Mouse (Mus musculus) limb, embryonic 15.5 days (tissue): ENCODE data around the gene Cwc22. TPM values are rescaled to one million over a fixed set of nuclear protein-coding genes. Genes with fewer than 3 reads are reported as not detected.
"Not testable (repeated sequence)": the region's sequence is repeated elsewhere in the genome, so short reads cannot be mapped to it uniquely, and the experiment has no call there.

Experiments used
- ATAC-seq: fragments of 200-750 bp; cut with Nextera tagmentation; 2 replicates; pipeline ENCODE4 v1.8.0; 2017; ENCODE audit warnings: low read depth, moderate TSS enrichment; ENCODE audit not compliant: insufficient number of reproducible peaks, low FRiP score, low TSS enrichment
- H3K27ac ChIP-seq: fragments of 300-500 bp; sonication (generic); 2 replicates; pipeline ENCODE4 v1.5.1; 2015; ENCODE audit warnings: moderate library complexity, mild to moderate bottlenecking, inconsistent platforms
- H3K27me3 ChIP-seq: fragments of 300-500 bp; sonication (generic); 2 replicates; pipeline ENCODE4 v1.6.1; 2015; ENCODE audit warnings: inconsistent platforms
- H3K36me3 ChIP-seq: fragments of 300-500 bp; sonication (generic); 2 replicates; pipeline ENCODE4 v1.6.1; 2015; ENCODE audit warnings: inconsistent platforms
- H3K4me1 ChIP-seq: fragments of 300-500 bp; sonication (generic); 2 replicates; pipeline ENCODE4 v1.6.1; 2015; ENCODE audit warnings: inconsistent platforms
- H3K4me2 ChIP-seq: fragments of 300-500 bp; sonication (generic); 2 replicates; pipeline ENCODE4 v1.6.1; 2015; ENCODE audit warnings: mild to moderate bottlenecking, inconsistent platforms
- H3K4me3 ChIP-seq: fragments of 300-500 bp; sonication (generic); 2 replicates; pipeline ENCODE4 v1.5.1; 2015; ENCODE audit warnings: mild to moderate bottlenecking, inconsistent platforms
- H3K9ac ChIP-seq: fragments of 300-500 bp; sonication (generic); 2 replicates; pipeline ENCODE4 v1.6.1; 2015; ENCODE audit warnings: inconsistent platforms
- H3K9me3 ChIP-seq: fragments of 300-500 bp; sonication (generic); 2 replicates; pipeline ENCODE4 v1.6.1; 2016; ENCODE audit warnings: inconsistent platforms
- WGBS: fragments of 180-500 bp; shearing (Covaris S2); methylation state at CpG from one replicate; pipeline ENCODE4 v1.1.7; 2015; 5-methylcytosine and 5-hydroxymethylcytosine counted together
- polyA plus RNA-seq: library from polyadenylated mRNA; unstranded; fragments of >200 nt; fragmentation: Nextera tagmentation; extraction: Ambion mirVana; gene quantifications from 2 replicates; pipeline ENCODE4 v1.2.1, GENCODE M21; 2015

The Cwc22 gene
- polyA plus RNA-seq, 1 experiment from 2014 or later = 30.9 TPM

GRCm38 (mm10) chr2:77903979-77904378 is 42.2 kb downstream of the Cwc22 start:
- H3K36me3 ChIP-seq = peaks cover 57% of the 10 kb centered on the region
- no peak overlapping the region for H3K4me3 ChIP-seq

GRCm38 (mm10) chr2:77903098-77903497 is 43.1 kb downstream of the Cwc22 start:
- Histone ChIP-seq H3K9ac (no peak overlapping the region), H3K4me2 (no peak overlapping the region), H3K36me3 (peaks cover 63% of the 10 kb centered on the region), H3K4me3 (no peak overlapping the region), H3K27ac (no peak overlapping the region), H3K9me3 (no peaks in the 10 kb centered on the region), H3K27me3 (no peaks in the 10 kb centered on the region), H3K4me1 (no peaks in the 10 kb centered on the region)
- ATAC-seq = no peak
- whole genome bisulfite sequencing = 91% methylated on average over 3 of the region's 3 CpGs

More at GRCm38 (mm10) chr2:77903979-77904378, 42.2 kb downstream of the Cwc22 start:
- no peaks in the 10 kb centered on the region for H3K27me3 ChIP-seq
- H3K27ac ChIP-seq = no peak overlapping the region
- H3K4me2 ChIP-seq = no peak overlapping the region
- no peaks in the 10 kb centered on the region for H3K4me1 ChIP-seq
- no peak overlapping the region for H3K9ac ChIP-seq
- 93% methylated on average over 9 of the region's 9 CpGs for WGBS
- ATAC-seq = no peak
- H3K9me3 ChIP-seq = no peaks in the 10 kb centered on the region

GRCm38 (mm10) chr2:77901269-77901668 is 44.9 kb downstream of the Cwc22 start:
- peaks cover 69% of the 10 kb centered on the region for H3K36me3 ChIP-seq
- H3K27ac ChIP-seq = no peak overlapping the region
- no peak overlapping the region for H3K4me3 ChIP-seq
- no peaks in the 10 kb centered on the region for H3K27me3 ChIP-seq
- H3K9ac ChIP-seq = no peak overlapping the region
- no peaks in the 10 kb centered on the region for H3K4me1 ChIP-seq
- no peak for ATAC-seq
- no peaks in the 10 kb centered on the region for H3K9me3 ChIP-seq
- WGBS = 89% methylated on average over 5 of the region's 5 CpGs
- no peak overlapping the region for H3K4me2 ChIP-seq

- H3K9ac ChIP-seq = no peak overlapping the region
- no peak overlapping the region for H3K4me3 ChIP-seq
- no peaks in the 10 kb centered on the region for H3K4me1 ChIP-seq
- 85% methylated on average over 5 of the region's 5 CpGs for WGBS
- no peak overlapping the region for H3K27ac ChIP-seq
- no peak for ATAC-seq
- H3K36me3 ChIP-seq = peaks cover 69% of the 10 kb centered on the region
- H3K4me2 ChIP-seq = no peak overlapping the region
- H3K9me3 ChIP-seq = no peaks in the 10 kb centered on the region
- H3K27me3 ChIP-seq = no peaks in the 10 kb centered on the region
Measured at GRCm38 (mm10) chr2:77900741-77901140, 45.4 kb downstream of the Cwc22 start.

- H3K36me3 ChIP-seq = peaks cover 65% of the 10 kb centered on the region
- no peak for ATAC-seq
- no peaks in the 10 kb centered on the region for H3K4me1 ChIP-seq
- no peak overlapping the region for H3K4me3 ChIP-seq
- no peaks in the 10 kb centered on the region for H3K9me3 ChIP-seq
- no peaks in the 10 kb centered on the region for H3K27me3 ChIP-seq
- H3K27ac ChIP-seq = no peak overlapping the region
- H3K4me2 ChIP-seq = no peak overlapping the region
- WGBS = 94% methylated on average over 2 of the region's 2 CpGs
- H3K9ac ChIP-seq = no peak overlapping the region
Measured at GRCm38 (mm10) chr2:77900111-77900510, 46.1 kb downstream of the Cwc22 start.

- Histone ChIP-seq H3K27me3 (no peaks in the 10 kb centered on the region), H3K27ac (no peak overlapping the region), H3K4me1 (no peaks in the 10 kb centered on the region), H3K4me2 (no peak overlapping the region), H3K4me3 (no peak overlapping the region), H3K9me3 (no peaks in the 10 kb centered on the region), H3K36me3 (peaks cover 62% of the 10 kb centered on the region), H3K9ac (no peak overlapping the region)
- ATAC-seq = no peak
- 92% methylated on average over 2 of the region's 2 CpGs for WGBS
Measured at GRCm38 (mm10) chr2:77898436-77898835, 47.7 kb downstream of the Cwc22 start.

- H3K4me3 ChIP-seq = no peak overlapping the region
- no peaks in the 10 kb centered on the region for H3K4me1 ChIP-seq
- H3K27me3 ChIP-seq = no peaks in the 10 kb centered on the region
- H3K9me3 ChIP-seq = no peaks in the 10 kb centered on the region
- H3K9ac ChIP-seq = no peak overlapping the region
- H3K27ac ChIP-seq = no peak overlapping the region
- peaks cover 62% of the 10 kb centered on the region for H3K36me3 ChIP-seq
- 87% methylated on average over 5 of the region's 5 CpGs for WGBS
- H3K4me2 ChIP-seq = no peak overlapping the region
- no peak for ATAC-seq
Measured at GRCm38 (mm10) chr2:77897988-77898387, 48.2 kb downstream of the Cwc22 start.

- H3K27me3 ChIP-seq = no peaks in the 10 kb centered on the region
- H3K9ac ChIP-seq = no peak overlapping the region
- H3K4me1 ChIP-seq = no peaks in the 10 kb centered on the region
- no peak overlapping the region for H3K4me3 ChIP-seq
- no peak for ATAC-seq
- WGBS = 93% methylated on average over 3 of the region's 3 CpGs
- H3K36me3 ChIP-seq = peaks cover 65% of the 10 kb centered on the region
- no peak overlapping the region for H3K4me2 ChIP-seq
- H3K27ac ChIP-seq = no peak overlapping the region
- H3K9me3 ChIP-seq = no peaks in the 10 kb centered on the region
Measured at GRCm38 (mm10) chr2:77897558-77897899, 48.6 kb downstream of the Cwc22 start.

GRCm38 (mm10) chr2:77896843-77897557 is 49.2 kb downstream of the Cwc22 start:
- Histone ChIP-seq H3K9me3 (no peaks in the 10 kb centered on the region), H3K4me3 (no peak overlapping the region), H3K4me2 (no peak overlapping the region), H3K27ac (no peak overlapping the region), H3K4me1 (no peaks in the 10 kb centered on the region), H3K9ac (no peak overlapping the region), H3K27me3 (no peaks in the 10 kb centered on the region), H3K36me3 (peaks cover 65% of the 10 kb centered on the region)
- no peak for ATAC-seq
- WGBS = 91% methylated on average over 12 of the region's 12 CpGs

- H3K4me3 ChIP-seq, H3K4me1 ChIP-seq, H3K27ac ChIP-seq, ATAC-seq, H3K9ac ChIP-seq, H3K27me3 ChIP-seq, H3K9me3 ChIP-seq, H3K4me2 ChIP-seq: not testable (repeated sequence)
- peaks cover 59% of the 10 kb centered on the region for H3K36me3 ChIP-seq
- WGBS = 91% methylated on average over 16 of the region's 16 CpGs
Measured at GRCm38 (mm10) chr2:77895906-77896570, 50.1 kb downstream of the Cwc22 start.

GRCm38 (mm10) chr2:77894896-77895295 is 51.3 kb downstream of the Cwc22 start:
- peaks cover 55% of the 10 kb centered on the region for H3K36me3 ChIP-seq
- WGBS = 89% methylated on average over 8 of the region's 8 CpGs
- H3K27ac ChIP-seq = no peak overlapping the region
- H3K9ac ChIP-seq = no peak overlapping the region
- H3K9me3 ChIP-seq = no peaks in the 10 kb centered on the region
- no peak overlapping the region for H3K4me3 ChIP-seq
- ATAC-seq = no peak
- H3K27me3 ChIP-seq = no peaks in the 10 kb centered on the region
- no peaks in the 10 kb centered on the region for H3K4me1 ChIP-seq
- no peak overlapping the region for H3K4me2 ChIP-seq

- no peak for ATAC-seq
- Histone ChIP-seq H3K36me3 (peaks cover 43% of the 10 kb centered on the region), H3K9ac (no peak overlapping the region), H3K27me3 (no peaks in the 10 kb centered on the region), H3K4me1 (no peaks in the 10 kb centered on the region), H3K9me3 (no peaks in the 10 kb centered on the region), H3K4me2 (no peak overlapping the region), H3K27ac (no peak overlapping the region), H3K4me3 (no peak overlapping the region)
- 92% methylated on average over 8 of the region's 8 CpGs for WGBS
Measured at GRCm38 (mm10) chr2:77893505-77893904, 52.7 kb downstream of the Cwc22 start.
